Mouse (Mus musculus): Measurements from ENCODE around the gene Slc38a1. TPM values are rescaled to one million over a fixed set of nuclear protein-coding genes. Genes with fewer than 3 reads are reported as not detected.

Gene Slc38a1
- polyA plus RNA-seq, 1 experiment: 136 TPM

GRCm38 (mm10) chr15:96654714-96655113 is 12.0 kb upstream of the Slc38a1 start:
- no peaks in the 10 kb centered on the region for H3K36me3 ChIP-seq (ENCODE audit: control insufficient read depth, insufficient read depth, low read length)
- H3K4me1 ChIP-seq (replicated peaks; ENCODE audit: control insufficient read depth, insufficient read depth, low read length): peaks cover 32% of the 10 kb centered on the region
- no peak overlapping the region for H3K4me3 ChIP-seq (ENCODE audit: control insufficient read depth, insufficient read depth, low read length)
- DNase-seq: peak; percentile 64
- TF ChIP-seq CTCF (IDR thresholded peaks at IDR 0.05; ENCODE audit: borderline replicate concordance, control insufficient read depth, extremely low read depth, insufficient read depth, low read length, poor library complexity): no peak
- TF ChIP-seq POLR2A (IDR thresholded peaks at IDR 0.05; ENCODE audit: control insufficient read depth, extremely low read depth, insufficient read depth, low read length, poor library complexity): no peak
- no peaks in the 10 kb centered on the region for H3K27me3 ChIP-seq (ENCODE audit: control insufficient read depth, insufficient read depth, low read length)
- WGBS: 8% methylated on average over 8 of the region's 8 CpGs
- peak overlapping the region; percentile 92 for H3K27ac ChIP-seq (ENCODE audit: control insufficient read depth, insufficient read depth, low read length)

GRCm38 (mm10) chr15:96653011-96653410 is 10.3 kb upstream of the Slc38a1 start:
- no peaks in the 10 kb centered on the region for H3K36me3 ChIP-seq (ENCODE audit: control insufficient read depth, insufficient read depth, low read length)
- H3K27ac ChIP-seq (ENCODE audit: control insufficient read depth, insufficient read depth, low read length): no peak overlapping the region
- H3K4me3 ChIP-seq (ENCODE audit: control insufficient read depth, insufficient read depth, low read length): no peak overlapping the region
- no peak for DNase-seq
- peaks cover 17% of the 10 kb centered on the region for H3K4me1 ChIP-seq (replicated peaks; ENCODE audit: control insufficient read depth, insufficient read depth, low read length)
- no peaks in the 10 kb centered on the region for H3K27me3 ChIP-seq (ENCODE audit: control insufficient read depth, insufficient read depth, low read length)
- TF ChIP-seq POLR2A (IDR thresholded peaks at IDR 0.05; ENCODE audit: control insufficient read depth, extremely low read depth, insufficient read depth, low read length, poor library complexity) (no peak), CTCF (IDR thresholded peaks at IDR 0.05; ENCODE audit: borderline replicate concordance, control insufficient read depth, extremely low read depth, insufficient read depth, low read length, poor library complexity) (no peak)
- 98% methylated on average over 16 of the region's 16 CpGs for WGBS

- H3K27ac ChIP-seq (ENCODE audit: control insufficient read depth, insufficient read depth, low read length): no peak overlapping the region
- 91% methylated on average over 10 of the region's 10 CpGs for WGBS
- TF ChIP-seq CTCF (IDR thresholded peaks at IDR 0.05; ENCODE audit: borderline replicate concordance, control insufficient read depth, extremely low read depth, insufficient read depth, low read length, poor library complexity) (no peak), POLR2A (IDR thresholded peaks at IDR 0.05; ENCODE audit: control insufficient read depth, extremely low read depth, insufficient read depth, low read length, poor library complexity) (no peak)
These were observed 9.8 kb upstream of the Slc38a1 start for GRCm38 (mm10) chr15:96652531-96652930.

GRCm38 (mm10) chr15:96647376-96647775 is 4.7 kb upstream of the Slc38a1 start:
- TF ChIP-seq POLR2A (IDR thresholded peaks at IDR 0.05; ENCODE audit: control insufficient read depth, extremely low read depth, insufficient read depth, low read length, poor library complexity) (no peak), CTCF (IDR thresholded peaks at IDR 0.05; ENCODE audit: borderline replicate concordance, control insufficient read depth, extremely low read depth, insufficient read depth, low read length, poor library complexity) (no peak)
- WGBS: 57% methylated on average over 15 of the region's 15 CpGs

More at GRCm38 (mm10) chr15:96652531-96652930, 9.8 kb upstream of the Slc38a1 start:
- no peaks in the 10 kb centered on the region for H3K36me3 ChIP-seq (ENCODE audit: control insufficient read depth, insufficient read depth, low read length)
- no peak for DNase-seq
- H3K4me3 ChIP-seq (ENCODE audit: control insufficient read depth, insufficient read depth, low read length): no peak overlapping the region
- no peaks in the 10 kb centered on the region for H3K27me3 ChIP-seq (ENCODE audit: control insufficient read depth, insufficient read depth, low read length)
- peaks cover 16% of the 10 kb centered on the region for H3K4me1 ChIP-seq (replicated peaks; ENCODE audit: control insufficient read depth, insufficient read depth, low read length)

GRCm38 (mm10) chr15:96641821-96642435 is 785 bp downstream of the Slc38a1 start:
- H3K36me3 ChIP-seq (ENCODE audit: control insufficient read depth, insufficient read depth, low read length): no peaks in the 10 kb centered on the region
- no peaks in the 10 kb centered on the region for H3K27me3 ChIP-seq (ENCODE audit: control insufficient read depth, insufficient read depth, low read length)
- H3K4me1 ChIP-seq (replicated peaks; ENCODE audit: control insufficient read depth, insufficient read depth, low read length): peaks cover 23% of the 10 kb centered on the region
- H3K4me3 ChIP-seq (ENCODE audit: control insufficient read depth, insufficient read depth, low read length): peak overlapping the region; percentile 70
- peak; percentile 55 for DNase-seq
- peak overlapping the region; percentile 83 for H3K27ac ChIP-seq (ENCODE audit: control insufficient read depth, insufficient read depth, low read length)
- under 1% methylated on average over 31 of the region's 31 CpGs for WGBS
- TF ChIP-seq CTCF (IDR thresholded peaks at IDR 0.05; ENCODE audit: borderline replicate concordance, control insufficient read depth, extremely low read depth, insufficient read depth, low read length, poor library complexity): no peak
- TF ChIP-seq POLR2A (IDR thresholded peaks at IDR 0.05; ENCODE audit: control insufficient read depth, extremely low read depth, insufficient read depth, low read length, poor library complexity): no peak

More at GRCm38 (mm10) chr15:96647376-96647775, 4.7 kb upstream of the Slc38a1 start:
- no peak overlapping the region for H3K4me3 ChIP-seq (ENCODE audit: control insufficient read depth, insufficient read depth, low read length)
- no peaks in the 10 kb centered on the region for H3K27me3 ChIP-seq (ENCODE audit: control insufficient read depth, insufficient read depth, low read length)
- H3K36me3 ChIP-seq (ENCODE audit: control insufficient read depth, insufficient read depth, low read length): no peaks in the 10 kb centered on the region
- no peak for DNase-seq
- H3K4me1 ChIP-seq (replicated peaks; ENCODE audit: control insufficient read depth, insufficient read depth, low read length): peaks cover 7% of the 10 kb centered on the region
- H3K27ac ChIP-seq (ENCODE audit: control insufficient read depth, insufficient read depth, low read length): no peak overlapping the region

- Histone ChIP-seq H3K27ac (ENCODE audit: control insufficient read depth, insufficient read depth, low read length) (peak overlapping the region; percentile 83), H3K36me3 (ENCODE audit: control insufficient read depth, insufficient read depth, low read length) (no peaks in the 10 kb centered on the region), H3K4me1 (replicated peaks; ENCODE audit: control insufficient read depth, insufficient read depth, low read length) (peaks cover 23% of the 10 kb centered on the region), H3K4me3 (ENCODE audit: control insufficient read depth, insufficient read depth, low read length) (peak overlapping the region; percentile 70), H3K27me3 (ENCODE audit: control insufficient read depth, insufficient read depth, low read length) (no peaks in the 10 kb centered on the region)
- TF ChIP-seq POLR2A (IDR thresholded peaks at IDR 0.05; ENCODE audit: control insufficient read depth, extremely low read depth, insufficient read depth, low read length, poor library complexity) (peak; percentile 68; the same call in 1 of the 2 replicates), CTCF (IDR thresholded peaks at IDR 0.05; ENCODE audit: borderline replicate concordance, control insufficient read depth, extremely low read depth, insufficient read depth, low read length, poor library complexity) (no peak)
- WGBS: under 1% methylated on average over 63 of the region's 63 CpGs
- DNase-seq: peak; percentile 67
These were observed 1.4 kb downstream of the Slc38a1 start for GRCm38 (mm10) chr15:96641111-96641820.

Data from thymus, adult 2 months (tissue).